Mouse (Mus musculus): ENCODE results near the gene Sh3tc1. TPM values are rescaled to one million over a fixed set of nuclear protein-coding genes. Genes with fewer than 3 reads are reported as not detected.

Sh3tc1 gene
- polyA plus RNA-seq, 1 experiment: 1.4 TPM

DNA sequence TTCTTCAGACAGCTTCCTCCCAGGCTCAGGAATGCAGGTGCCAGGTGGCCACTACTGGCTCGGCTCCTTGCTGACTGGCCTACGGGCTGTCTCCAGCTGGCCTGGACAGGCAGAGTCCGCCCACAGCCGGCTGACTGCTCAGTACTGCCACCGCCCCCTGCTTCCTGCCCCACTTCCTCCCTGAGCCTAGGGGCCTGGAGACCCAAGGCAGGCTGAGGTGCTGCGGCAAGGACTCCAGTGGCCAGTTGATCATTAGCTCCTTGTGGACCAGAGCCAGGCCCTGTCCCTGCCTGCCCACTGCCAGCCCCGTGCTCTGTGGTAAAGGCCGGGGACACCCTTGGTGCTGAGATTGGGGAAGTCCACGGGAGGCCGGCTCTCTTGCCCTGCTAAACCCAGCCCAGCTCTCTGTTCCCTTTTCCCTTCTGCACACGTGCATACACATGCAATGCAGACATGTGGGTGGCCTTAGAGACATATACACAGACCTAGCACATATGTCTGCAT, 10.8 kb downstream of the Sh3tc1 start:
- TF ChIP-seq POLR2A (IDR thresholded peaks at IDR 0.05; ENCODE audit: extremely low read depth, insufficient read depth, low read length) (no peak), CTCF (IDR thresholded peaks at IDR 0.05; ENCODE audit: extremely low read depth, insufficient read depth, low read length) (no peak)
- Histone ChIP-seq H3K4me1 (ENCODE audit: control insufficient read depth, insufficient read depth, low read length) (peaks cover 3% of the 10 kb centered on the region), H3K27ac (ENCODE audit: insufficient read depth, low read length) (peak overlapping the region; percentile 74), H3K4me3 (ENCODE audit: insufficient read depth, low read length) (peak overlapping the region; percentile 23)

DNA sequence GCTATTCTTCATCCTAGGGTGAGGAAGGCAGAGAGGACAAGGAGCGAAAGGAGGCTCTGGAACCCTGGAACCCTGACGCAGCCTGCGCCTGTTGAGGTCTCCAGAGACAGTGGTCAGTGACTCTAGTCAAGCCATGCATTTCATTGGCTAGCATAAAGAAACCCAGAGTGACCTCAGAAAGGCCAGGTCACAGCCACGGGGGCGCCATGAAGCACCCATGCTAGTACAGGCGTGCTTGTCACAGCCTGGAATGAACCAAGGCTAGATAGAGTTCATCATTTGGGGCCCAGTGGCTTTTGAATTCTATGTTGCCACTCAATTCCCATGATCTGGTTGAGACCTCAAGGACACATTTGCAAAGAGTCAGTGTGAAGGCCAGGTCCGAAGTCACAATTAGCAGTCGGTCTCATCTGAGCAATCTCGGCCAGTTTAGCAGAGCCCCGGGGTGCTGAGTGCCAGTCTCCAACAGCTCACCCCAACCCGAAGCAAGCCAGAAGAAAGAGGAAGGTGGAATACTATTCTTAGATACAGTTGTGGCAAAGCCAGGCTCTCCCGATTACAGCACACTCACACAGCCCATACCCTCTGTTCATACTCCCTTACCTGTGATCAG, 11.3 kb downstream of the Sh3tc1 start:
- H3K27ac ChIP-seq (ENCODE audit: insufficient read depth, low read length): peak overlapping the region; percentile 74; the same call in 1 of the 2 replicates
- H3K4me3 ChIP-seq (ENCODE audit: insufficient read depth, low read length): peak overlapping the region; percentile 23
- H3K4me1 ChIP-seq (ENCODE audit: control insufficient read depth, insufficient read depth, low read length): peaks cover 3% of the 10 kb centered on the region
- no peak for TF ChIP-seq POLR2A (IDR thresholded peaks at IDR 0.05; ENCODE audit: extremely low read depth, insufficient read depth, low read length)
- TF ChIP-seq CTCF (IDR thresholded peaks at IDR 0.05; ENCODE audit: extremely low read depth, insufficient read depth, low read length): no peak

DNA sequence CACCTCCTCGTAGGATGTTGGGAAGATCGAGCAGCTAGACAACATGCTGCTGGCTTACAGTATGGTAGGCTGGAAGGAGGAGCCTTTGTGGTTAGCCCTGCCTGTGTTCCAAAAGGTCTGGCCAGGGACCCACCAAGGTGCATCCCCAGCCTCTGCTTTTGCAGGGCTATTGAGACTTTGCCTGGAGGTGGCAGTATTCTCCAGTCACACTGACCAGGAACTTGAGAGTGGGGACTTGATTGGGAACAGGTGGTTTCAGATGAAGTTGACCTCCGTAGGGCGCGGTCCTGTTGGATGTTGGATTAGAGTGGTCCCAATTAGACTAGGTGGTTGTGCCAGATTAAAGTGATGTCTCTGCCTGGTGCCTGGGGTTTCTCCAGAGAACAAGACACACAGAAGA, 12.3 kb downstream of the Sh3tc1 start:
- TF ChIP-seq CTCF (IDR thresholded peaks at IDR 0.05; ENCODE audit: extremely low read depth, insufficient read depth, low read length) (no peak), POLR2A (IDR thresholded peaks at IDR 0.05; ENCODE audit: extremely low read depth, insufficient read depth, low read length) (no peak)
- Histone ChIP-seq H3K27ac (ENCODE audit: insufficient read depth, low read length) (no peak overlapping the region), H3K4me3 (ENCODE audit: insufficient read depth, low read length) (no peak overlapping the region), H3K4me1 (ENCODE audit: control insufficient read depth, insufficient read depth, low read length) (peaks cover 3% of the 10 kb centered on the region)

DNA sequence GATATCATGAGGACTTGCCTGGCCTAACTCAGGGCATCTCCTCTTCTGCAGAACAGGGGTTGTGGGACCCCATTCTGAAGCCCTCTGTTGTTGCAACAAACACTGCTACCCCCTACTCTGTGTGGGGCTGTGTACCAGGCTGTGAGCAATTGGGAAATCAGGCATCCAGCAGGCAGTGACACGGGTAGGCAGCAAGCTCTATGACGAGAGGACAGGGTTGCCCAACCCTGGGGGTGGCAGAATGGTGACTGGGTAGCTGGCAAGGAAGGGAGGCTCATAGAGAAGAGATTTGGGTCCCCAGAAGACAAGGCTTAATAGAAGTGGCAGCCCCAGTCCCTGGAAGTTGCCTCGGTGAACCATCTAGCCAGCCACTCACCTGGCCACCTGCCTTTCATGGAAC, 13.9 kb downstream of the Sh3tc1 start:
- no peak overlapping the region for H3K4me3 ChIP-seq (ENCODE audit: insufficient read depth, low read length)
- no peak overlapping the region for H3K27ac ChIP-seq (ENCODE audit: insufficient read depth, low read length)
- peaks cover 3% of the 10 kb centered on the region for H3K4me1 ChIP-seq (ENCODE audit: control insufficient read depth, insufficient read depth, low read length)
- no peak for TF ChIP-seq CTCF (IDR thresholded peaks at IDR 0.05; ENCODE audit: extremely low read depth, insufficient read depth, low read length)
- no peak for TF ChIP-seq POLR2A (IDR thresholded peaks at IDR 0.05; ENCODE audit: extremely low read depth, insufficient read depth, low read length)

DNA sequence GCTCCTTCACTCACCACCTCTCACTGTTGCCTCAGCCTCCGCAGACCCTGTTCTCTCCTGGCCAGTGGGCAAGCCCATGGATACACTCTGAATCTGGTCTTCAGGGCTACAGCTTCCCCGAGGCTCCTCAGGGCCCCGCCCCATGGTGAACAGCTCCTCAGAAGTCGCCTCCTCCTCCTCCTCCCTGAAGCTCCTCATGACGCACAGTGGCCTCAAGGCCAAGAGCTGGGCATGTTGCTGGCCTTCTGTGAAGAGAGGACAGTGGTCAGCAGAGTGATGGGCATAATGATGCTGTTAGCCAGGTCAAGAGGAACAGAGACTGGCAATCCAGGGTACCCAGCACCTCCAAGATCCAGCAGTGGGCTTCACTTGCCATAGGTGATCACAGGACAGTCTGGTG, 15.9 kb downstream of the Sh3tc1 start:
- TF ChIP-seq CTCF (IDR thresholded peaks at IDR 0.05; ENCODE audit: extremely low read depth, insufficient read depth, low read length) (no peak), POLR2A (IDR thresholded peaks at IDR 0.05; ENCODE audit: extremely low read depth, insufficient read depth, low read length) (no peak)
- Histone ChIP-seq H3K4me3 (ENCODE audit: insufficient read depth, low read length) (no peak overlapping the region), H3K27ac (ENCODE audit: insufficient read depth, low read length) (no peak overlapping the region), H3K4me1 (ENCODE audit: control insufficient read depth, insufficient read depth, low read length) (peaks cover 2% of the 10 kb centered on the region; the same call in 1 of the 2 replicates)

DNA sequence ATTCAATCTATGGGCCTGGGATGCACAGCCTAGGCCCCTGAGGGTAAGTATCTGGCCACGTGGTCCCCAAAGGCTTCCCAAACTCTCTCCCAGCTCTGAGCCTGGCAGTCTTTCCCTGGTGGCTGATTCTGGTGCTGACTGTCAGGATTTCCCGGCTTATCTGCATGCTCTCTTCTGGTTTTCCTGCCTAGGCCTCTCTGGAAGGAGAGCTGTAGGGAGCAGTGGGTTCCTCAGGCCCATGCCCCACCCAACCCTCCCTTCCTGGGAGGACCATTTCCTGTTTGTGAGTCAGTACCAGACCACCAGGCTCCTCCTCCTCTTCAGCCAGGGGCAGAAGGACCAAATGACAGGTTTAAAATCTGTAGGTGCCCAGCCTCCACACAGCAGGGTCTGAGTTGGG, 17.1 kb downstream of the Sh3tc1 start:
- H3K4me3 ChIP-seq (ENCODE audit: insufficient read depth, low read length): no peak overlapping the region

DNA sequence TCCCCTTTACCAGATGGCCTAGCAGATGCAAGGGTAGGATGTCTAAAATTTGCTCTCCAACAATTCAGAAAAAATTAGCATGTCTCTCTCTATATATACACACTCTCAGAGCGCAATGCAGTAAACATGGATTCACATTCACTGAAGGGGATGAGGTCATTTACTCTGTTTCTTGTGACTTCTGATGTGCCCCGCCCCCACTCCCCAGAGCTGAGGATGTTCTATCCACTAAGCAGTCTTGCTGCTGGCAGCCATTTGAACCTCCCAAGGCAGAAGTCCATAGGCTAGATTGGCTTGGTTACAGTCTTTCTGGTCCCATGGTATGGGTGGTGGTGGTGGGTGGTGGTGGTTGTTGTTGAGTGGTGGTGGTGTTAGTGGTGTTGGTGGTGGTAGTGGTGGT, 17.9 kb downstream of the Sh3tc1 start:
- Histone ChIP-seq H3K27ac (ENCODE audit: insufficient read depth, low read length) (no peak overlapping the region), H3K4me1 (ENCODE audit: control insufficient read depth, insufficient read depth, low read length) (no peaks in the 10 kb centered on the region), H3K4me3 (ENCODE audit: insufficient read depth, low read length) (no peak overlapping the region)
- TF ChIP-seq POLR2A (IDR thresholded peaks at IDR 0.05; ENCODE audit: extremely low read depth, insufficient read depth, low read length) (no peak), CTCF (IDR thresholded peaks at IDR 0.05; ENCODE audit: extremely low read depth, insufficient read depth, low read length) (no peak)

More for the DNA sequence above, 17.1 kb downstream of the Sh3tc1 start:
- no peak for TF ChIP-seq CTCF (IDR thresholded peaks at IDR 0.05; ENCODE audit: extremely low read depth, insufficient read depth, low read length)
- TF ChIP-seq POLR2A (IDR thresholded peaks at IDR 0.05; ENCODE audit: extremely low read depth, insufficient read depth, low read length): no peak
- Histone ChIP-seq H3K4me1 (ENCODE audit: control insufficient read depth, insufficient read depth, low read length) (no peaks in the 10 kb centered on the region), H3K27ac (ENCODE audit: insufficient read depth, low read length) (no peak overlapping the region)

DNA sequence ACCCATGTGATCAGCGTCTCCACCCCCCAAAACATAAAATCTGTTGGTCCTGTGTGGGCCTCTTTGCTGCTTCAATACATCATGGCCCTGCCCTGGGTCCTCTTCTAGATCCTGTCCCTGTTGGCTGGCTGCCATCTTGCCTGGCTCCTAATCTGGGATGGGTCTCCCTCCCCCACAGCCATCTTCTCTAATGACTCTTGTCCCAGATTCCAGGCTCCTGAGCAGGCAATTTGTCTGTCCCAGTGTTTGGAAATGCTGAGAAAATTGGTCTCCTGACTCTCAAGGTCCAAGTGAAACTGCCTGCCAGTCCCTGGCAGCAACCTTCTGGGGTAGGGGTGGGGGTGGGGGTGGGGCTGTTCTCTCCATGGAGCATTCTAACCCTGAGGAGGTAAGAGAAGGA, 19.9 kb downstream of the Sh3tc1 start:
- no peak overlapping the region for H3K4me3 ChIP-seq (ENCODE audit: insufficient read depth, low read length)
- H3K4me1 ChIP-seq (ENCODE audit: control insufficient read depth, insufficient read depth, low read length): no peaks in the 10 kb centered on the region
- TF ChIP-seq POLR2A (IDR thresholded peaks at IDR 0.05; ENCODE audit: extremely low read depth, insufficient read depth, low read length): no peak
- TF ChIP-seq CTCF (IDR thresholded peaks at IDR 0.05; ENCODE audit: extremely low read depth, insufficient read depth, low read length): no peak
- H3K27ac ChIP-seq (ENCODE audit: insufficient read depth, low read length): no peak overlapping the region

DNA sequence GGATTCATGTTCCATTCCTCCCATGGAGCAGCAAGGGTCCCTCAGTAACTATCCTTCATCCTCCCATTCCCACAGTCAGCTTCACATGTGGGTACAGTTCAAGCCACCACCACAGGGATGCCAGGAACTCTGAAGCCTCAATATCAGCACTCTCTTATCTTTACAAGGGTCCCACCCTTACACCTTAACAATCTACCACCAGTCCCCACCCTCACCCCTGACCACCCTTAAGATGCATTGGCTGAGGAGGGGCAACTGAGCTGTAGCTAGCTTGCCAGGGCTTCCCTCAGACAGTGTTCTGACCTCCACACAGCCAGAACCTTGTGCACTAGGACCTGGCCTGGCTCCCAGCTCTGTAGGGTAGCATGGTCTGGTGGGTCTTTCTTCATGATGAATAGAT, 20.4 kb downstream of the Sh3tc1 start:
- no peak overlapping the region for H3K4me3 ChIP-seq (ENCODE audit: insufficient read depth, low read length)
- TF ChIP-seq CTCF (IDR thresholded peaks at IDR 0.05; ENCODE audit: extremely low read depth, insufficient read depth, low read length): no peak
- TF ChIP-seq POLR2A (IDR thresholded peaks at IDR 0.05; ENCODE audit: extremely low read depth, insufficient read depth, low read length): no peak
- H3K27ac ChIP-seq (ENCODE audit: insufficient read depth, low read length): no peak overlapping the region
- H3K4me1 ChIP-seq (ENCODE audit: control insufficient read depth, insufficient read depth, low read length): no peaks in the 10 kb centered on the region

DNA sequence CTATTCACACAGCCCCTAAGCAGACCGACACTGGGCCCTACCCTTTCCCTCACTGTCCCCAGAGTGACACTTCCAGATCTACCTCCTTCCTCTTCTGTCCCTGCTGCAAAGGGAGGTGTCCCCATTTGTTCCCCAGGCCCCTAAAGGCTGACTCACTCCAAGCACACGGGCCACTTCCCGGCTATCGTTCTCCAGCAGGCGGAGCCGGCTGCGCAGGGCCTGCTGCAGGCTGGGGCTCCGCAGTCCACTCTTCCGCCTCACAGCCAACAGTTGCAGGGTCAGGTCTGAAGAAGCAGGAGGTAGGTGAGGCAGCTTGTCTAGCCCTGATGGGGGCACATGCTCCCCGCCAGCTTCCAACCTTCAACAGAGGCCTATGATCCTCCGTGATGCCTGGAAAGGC, 21.0 kb downstream of the Sh3tc1 start:
- Histone ChIP-seq H3K4me1 (ENCODE audit: control insufficient read depth, insufficient read depth, low read length) (no peaks in the 10 kb centered on the region), H3K4me3 (ENCODE audit: insufficient read depth, low read length) (no peak overlapping the region), H3K27ac (ENCODE audit: insufficient read depth, low read length) (no peak overlapping the region)
- TF ChIP-seq CTCF (IDR thresholded peaks at IDR 0.05; ENCODE audit: extremely low read depth, insufficient read depth, low read length) (no peak), POLR2A (IDR thresholded peaks at IDR 0.05; ENCODE audit: extremely low read depth, insufficient read depth, low read length) (no peak)
